Mouse (Mus musculus) embryonic stem cell, embryonic (primary cell): ENCODE measurements at regions not wholly inside any gene's neighbourhood (a gene's known extent, or its start where the extent isn't known, plus 50 kb on each side); places are given as distances from the start of the nearest gene placed in this dataset.

Experiments used
- CTCF ChIA-PET, 4 experiments: fragments of 300-600 bp in 2 of 4; fragments of 350-600 bp in 2 of 4; sonication (Branson Sonifier 250); formaldehyde crosslinking; loops; one replicate each; lab custom pipeline; 2022; ENCODE audit warnings: inconsistent platforms in 2 of 4; lab: Charles Lee
- POLR2A ChIA-PET, 4 experiments: fragments of 300-600 bp in 2 of 4; fragments of 350-600 bp in 2 of 4; sonication (Branson Sonifier 250); formaldehyde crosslinking; loops; one replicate each; lab custom pipeline; 2022; ENCODE audit warnings: antibody characterized with exemption in 4 of 4, inconsistent platforms in 1 of 4; lab: Charles Lee

DNA sequence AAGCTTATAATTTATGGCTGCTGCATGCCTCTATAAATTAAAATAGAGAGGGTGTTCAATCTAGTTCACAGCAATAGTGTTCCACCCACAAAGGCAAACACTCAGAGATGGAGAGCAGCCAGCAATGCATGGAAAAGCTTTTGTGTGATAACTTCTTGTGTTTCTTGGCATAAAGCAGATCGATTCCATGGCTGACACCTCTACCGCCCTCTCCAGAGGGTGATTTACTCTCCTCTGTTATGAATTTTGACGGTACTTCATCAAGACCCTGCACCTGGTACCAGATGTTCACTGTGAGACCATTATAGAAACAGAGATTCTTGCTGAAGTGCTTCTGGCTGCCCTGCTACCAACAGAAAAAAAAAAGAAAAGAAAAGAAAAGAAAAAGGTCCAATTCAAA is 54.1 kb upstream of the Btc start:
- ChIA-PET CTCF (interaction anchor here in 1 of 4 experiments (1.1 kb wide), 1 partner anchor 8 kb away, joined by 3 read pairs; no protein-coding TSS in a partner anchor), POLR2A (no interaction called here)

DNA sequence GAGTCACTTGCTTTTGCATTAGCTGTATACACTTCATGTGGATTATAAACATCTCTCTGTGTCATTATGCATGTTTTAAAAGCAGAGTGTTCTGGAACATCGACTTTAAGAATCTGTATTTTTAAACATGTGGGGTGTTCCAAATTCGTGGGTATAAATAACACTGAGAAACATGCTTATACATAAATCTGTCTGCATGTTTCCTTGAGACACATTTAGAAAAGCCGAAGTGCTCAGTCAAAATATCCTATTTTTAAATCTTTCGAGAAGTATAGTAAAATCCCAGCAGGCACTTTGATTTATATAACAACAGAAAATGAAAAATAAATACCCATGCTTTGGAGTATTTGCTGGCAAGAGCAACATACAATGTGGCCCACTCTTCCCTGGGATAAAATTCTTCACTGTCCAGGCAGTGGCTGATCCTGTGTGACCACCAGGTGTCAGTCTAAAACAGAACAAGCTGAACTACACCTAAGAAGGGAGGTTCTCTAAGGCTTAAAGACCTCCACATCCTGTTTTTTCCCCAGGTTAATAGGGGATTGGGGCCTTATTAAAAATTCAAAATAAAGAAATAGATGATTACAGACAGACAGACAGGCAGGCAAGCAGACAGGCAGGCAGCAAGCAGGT is 52.4 kb upstream of the Parm1 start:
- POLR2A ChIA-PET, result no interaction called here
- CTCF ChIA-PET, result interaction anchor here in 3 of 4 experiments (0.6 to 0.7 kb wide), 4 partner anchors 8 to 292 kb away, joined by 3 to 4 read pairs (median 4); no protein-coding TSS in a partner anchor
